ENCODE assay signal across 8 mouse cellular contexts in the genomic region with DNA sequence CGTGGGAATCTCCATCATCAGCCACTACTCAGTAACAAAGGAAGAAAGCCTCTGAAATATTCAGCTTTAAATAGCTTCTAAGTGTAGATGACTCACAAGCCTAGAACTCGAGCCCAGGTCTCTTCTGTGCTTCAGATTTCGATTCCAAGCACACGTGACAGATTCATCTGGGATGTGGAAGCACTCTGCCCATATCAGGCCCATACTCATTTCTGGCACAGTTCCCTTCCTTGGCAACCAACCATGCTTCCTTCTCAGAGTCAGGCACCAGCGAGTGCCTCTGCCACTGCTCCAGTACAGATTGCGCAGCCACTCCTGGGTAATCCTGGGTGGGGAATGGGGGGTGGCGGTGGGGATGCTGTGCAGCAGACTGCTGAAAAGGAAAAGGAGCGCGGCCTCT. TPM values are rescaled to one million over a fixed set of nuclear protein-coding genes. Genes with fewer than 3 reads are reported as not detected.
DNase-seq lines count a peak whose midpoint lies in the region; ATAC-seq and TF ChIP-seq lines count a peak whose summit lies in the region.

No protein-coding gene starts in this region.

- 0 out of 2 replicates have a peak overlapping the region, but pooled peaks have one; percentile 4 for H3K27ac ChIP-seq in neural tube, embryonic 13.5 days (replicated peaks)
- H3K27ac ChIP-seq in layer of hippocampus, adult 2 months: peak overlapping the region; percentile 57; the same call in 1 of the 2 replicates

- H3K4me2 ChIP-seq in neural tube, embryonic 13.5 days: no peak overlapping the region

- peak; percentile 61 for ATAC-seq in neural tube, embryonic 13.5 days (ENCODE audit: low read depth)

- no peak overlapping the region for H3K9ac ChIP-seq in neural tube, embryonic 13.5 days

- DNase-seq in neural tube, embryonic 10.5 days (ENCODE audit: extremely low spot score, low spot score): no peak
- peak; percentile 60 to 78 for DNase-seq in cerebellum, postnatal 25 days
- DNase-seq in heart, adult 8-10 months (ENCODE audit: low spot score): peak; percentile 84
- peak; percentile 72 to 86 for DNase-seq in layer of hippocampus, adult 2 months (ENCODE audit: low spot score in 2 of 2)
- peak; percentile 78 for DNase-seq in lung, postnatal 25 days (ENCODE audit: low spot score)
- peak; percentile 62 for DNase-seq in testis, postnatal 10 days (ENCODE audit: low spot score)
- DNase-seq in thymus, postnatal 4 days: no peak

- H3K4me3 ChIP-seq in neural tube, embryonic 13.5 days: no peak overlapping the region
- H3K4me3 ChIP-seq in layer of hippocampus, adult 2 months: peak overlapping the region; percentile 23; the same call in 1 of the 2 replicates

- 63% methylated on average over 9 of the region's 9 CpGs for WGBS in neural tube, embryonic 13.5 days

- no peaks in the 10 kb centered on the region for H3K4me1 ChIP-seq in neural tube, embryonic 13.5 days (replicated peaks)

- H3K9me3 ChIP-seq in neural tube, embryonic 13.5 days: no peaks in the 10 kb centered on the region

- no peaks in the 10 kb centered on the region for H3K27me3 ChIP-seq in neural tube, embryonic 13.5 days

- no peak for TF ChIP-seq CTCF in layer of hippocampus, adult 2 months (conservative IDR thresholded peaks at IDR 0.05)

- H3K36me3 ChIP-seq in neural tube, embryonic 13.5 days: no peaks in the 10 kb centered on the region

RNA-seq across cellular contexts. Expression of gene Gsap, which starts 46.5 kb away (rescaled TPM):
- 4.7 and 4.9 TPM in 2 replicates for polyA plus RNA-seq in neural tube, embryonic 13.5 days (2015; fragmentation: Nextera tagmentation; extraction: Ambion mirVana)
- 1 to 10 TPM; 3.9 to 6.5 (median 4.2) TPM for total RNA-seq in heart, adult 8-10 months (2022)
- 1 to 10 TPM; 7.3 to 9.0 TPM for total RNA-seq in layer of hippocampus, adult 2 months (2021)

Comparison
In these comparisons a context has a peak if more than half of its experiments do, and no peak if none do; other contexts are left out.
1. DNase-seq: peak in cerebellum, postnatal 25 days (2 of 2), heart, adult 8-10 months (single experiment), layer of hippocampus, adult 2 months (2 of 2), lung, postnatal 25 days (single experiment) and testis, postnatal 10 days (single experiment); none in neural tube, embryonic 10.5 days (single experiment) and thymus, postnatal 4 days (single experiment).